Mouse (Mus musculus) spleen, embryonic (tissue): Measurements from ENCODE around the gene Synj2.
"Not testable (repeated sequence)": the region's sequence is repeated elsewhere in the genome, so short reads cannot be mapped to it uniquely, and the experiment has no call there.

Source experiments
- CTCF ChIA-PET: fragments of 350-600 bp; sonication (Branson Sonifier 250); formaldehyde crosslinking; loops from one replicate; lab custom pipeline; 2022; lab: Charles Lee

The Synj2 gene

GRCm38 (mm10) chr17:6021374-6021789 is 80.3 kb downstream of the Synj2 start:
- CTCF ChIA-PET, result not testable (repeated sequence)

DNA sequence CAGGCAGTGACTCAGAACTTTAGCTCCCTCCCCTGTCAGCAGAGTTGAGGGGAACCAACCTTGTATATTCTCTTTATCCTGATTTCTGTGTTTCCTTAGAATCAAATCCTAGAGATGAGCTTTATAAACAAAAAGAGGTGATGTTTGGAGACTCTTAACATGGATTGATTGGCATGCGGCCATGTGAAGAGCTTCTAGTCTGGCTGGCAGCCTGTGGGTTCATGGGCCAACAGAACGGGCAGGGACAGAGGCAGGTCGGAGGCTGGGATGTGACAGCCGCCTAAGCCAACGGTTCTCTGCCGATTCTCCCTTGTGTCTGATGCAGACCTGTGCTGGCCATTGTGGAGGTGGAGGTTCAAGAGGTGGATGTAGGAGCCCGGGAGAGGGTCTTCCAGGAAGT is 84.8 kb downstream of the Synj2 start:
- CTCF ChIA-PET, result no interaction called here

DNA sequence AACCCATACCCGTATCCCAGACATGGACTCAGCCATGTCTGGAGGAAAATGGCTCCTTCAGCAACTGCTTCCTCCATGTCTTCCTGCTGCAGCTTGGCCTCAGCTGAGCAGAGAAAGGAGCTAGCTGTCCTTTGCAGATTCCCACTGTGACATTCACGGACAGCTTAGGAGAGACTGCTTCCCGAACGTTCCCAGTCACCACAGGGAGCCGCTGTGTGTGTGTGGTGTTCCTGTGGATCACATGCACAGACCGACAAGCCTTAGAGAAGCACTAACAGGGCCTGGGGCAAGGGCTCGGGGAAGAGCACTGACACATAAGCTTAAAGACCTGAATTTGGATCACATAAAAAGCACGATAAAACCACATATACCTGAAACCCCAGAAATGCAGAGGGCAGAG is 94.6 kb downstream of the Synj2 start:
- CTCF ChIA-PET, result interaction anchor here (0.6 kb wide), 1 partner anchor 1182 kb away, joined by 3 read pairs; no protein-coding TSS in a partner anchor

GRCm38 (mm10) chr17:6036458-6036857 is 95.4 kb downstream of the Synj2 start:
- CTCF ChIA-PET, result no interaction called here

- CTCF ChIA-PET, result no interaction called here
These were observed 95.8 kb downstream of the Synj2 start for GRCm38 (mm10) chr17:6036872-6037271.

- CTCF ChIA-PET, result no interaction called here
These were observed 96.4 kb downstream of the Synj2 start for GRCm38 (mm10) chr17:6037507-6037906.

GRCm38 (mm10) chr17:6052801-6053200 is 111.7 kb downstream of the Synj2 start:
- CTCF ChIA-PET, result no interaction called here

DNA sequence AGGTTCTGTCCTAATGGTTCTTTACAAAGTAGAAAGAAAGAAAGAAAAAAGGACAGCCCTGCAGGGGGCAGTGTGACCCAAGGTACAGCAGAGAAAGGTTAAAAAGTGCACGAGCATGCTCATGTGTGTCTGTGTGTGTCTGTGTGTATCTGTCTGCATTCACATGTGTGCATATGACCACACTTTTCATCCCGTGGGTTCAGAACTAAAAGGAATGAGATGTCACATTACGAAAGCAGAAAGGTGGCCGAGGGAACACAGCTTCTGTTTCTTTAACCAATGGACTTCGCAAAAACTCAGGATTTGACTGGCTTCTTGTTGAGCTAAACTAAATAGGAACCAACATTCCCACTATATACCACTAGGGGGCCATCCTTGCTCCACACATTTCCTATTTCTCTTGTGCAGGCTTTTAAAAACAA is 113.9 kb downstream of the Synj2 start:
- CTCF ChIA-PET, result no interaction called here

DNA sequence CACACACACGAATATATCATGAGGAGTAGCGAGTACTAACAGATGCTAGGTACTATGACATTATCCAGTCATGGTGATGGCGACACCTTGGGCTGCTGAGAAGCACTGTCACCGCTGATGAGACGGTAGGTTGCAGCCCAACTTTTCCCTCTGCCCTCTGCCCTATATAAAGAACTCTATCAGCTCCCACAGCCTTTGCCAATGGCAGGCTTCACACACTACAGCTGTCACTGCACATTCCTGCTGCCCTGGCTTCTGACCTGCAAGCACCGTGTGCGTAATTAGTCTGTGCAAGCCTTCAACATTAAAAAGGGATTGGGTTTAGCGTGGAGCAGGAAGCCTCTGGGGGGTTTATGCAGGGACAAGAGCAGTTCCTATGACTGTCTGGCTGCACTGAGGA is 121.7 kb downstream of the Synj2 start:
- CTCF ChIA-PET, result no interaction called here

GRCm38 (mm10) chr17:6063532-6063931 is 122.5 kb downstream of the Synj2 start:
- CTCF ChIA-PET, result interaction anchor here (0.7 kb wide), 1 partner anchor 19 kb away, joined by 3 read pairs; no protein-coding TSS in a partner anchor

DNA sequence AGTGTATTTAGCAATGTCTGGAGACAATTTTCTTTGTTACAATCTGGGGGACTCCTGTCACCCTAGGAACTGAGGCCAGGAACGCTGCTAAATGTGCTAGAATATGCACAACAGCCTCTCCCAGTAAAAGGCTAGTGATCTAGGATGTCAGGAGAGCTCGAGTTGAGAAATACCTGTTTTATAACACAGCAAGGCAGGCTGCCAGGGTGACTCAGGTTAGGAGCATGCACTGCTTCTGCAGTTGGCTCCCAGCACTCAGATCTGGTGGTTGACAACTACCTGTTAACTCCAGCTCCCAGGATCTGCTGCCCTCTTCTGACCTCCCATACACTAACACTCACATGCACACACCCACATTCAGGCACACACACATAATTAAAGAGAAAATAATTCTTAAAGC is 124.9 kb downstream of the Synj2 start:
- CTCF ChIA-PET, result no interaction called here

DNA sequence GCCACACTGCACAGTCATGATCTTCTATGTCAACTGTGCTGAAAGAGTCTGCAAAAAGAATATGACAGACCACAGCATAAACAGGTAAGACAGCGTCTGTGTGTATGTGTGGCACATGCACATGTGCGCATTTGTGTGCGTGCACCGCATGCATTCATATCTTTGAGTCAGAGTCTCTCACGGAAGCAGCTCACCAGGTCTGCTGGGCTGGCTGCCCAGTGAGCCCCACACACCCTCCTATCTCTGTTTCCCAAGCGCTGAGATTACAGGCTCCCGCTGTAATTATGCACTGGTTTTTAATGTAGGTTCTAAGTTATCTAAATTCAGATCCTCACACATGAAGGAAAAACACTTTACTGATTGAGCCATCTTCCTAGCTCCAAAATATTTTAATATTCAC is 126.5 kb downstream of the Synj2 start:
- CTCF ChIA-PET, result no interaction called here

DNA sequence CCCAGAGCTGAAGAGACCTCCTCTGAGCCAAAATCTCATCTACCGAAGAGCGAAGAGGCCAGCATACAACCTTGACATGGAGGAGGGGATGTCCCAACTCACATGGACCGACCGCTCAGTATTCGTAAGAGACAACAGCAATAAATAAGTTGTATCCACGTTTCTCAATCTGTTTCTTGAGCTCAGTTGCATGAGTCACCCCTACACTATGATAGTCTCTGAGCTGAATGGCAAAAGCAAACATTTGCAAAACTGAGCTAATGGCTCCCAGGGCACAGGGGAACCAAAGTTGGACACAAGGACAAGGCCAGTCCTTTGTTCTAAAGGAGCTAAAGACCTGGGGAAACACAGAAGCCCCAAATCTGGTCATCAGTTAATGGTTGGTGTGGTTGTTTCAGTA is 128.8 kb downstream of the Synj2 start:
- CTCF ChIA-PET, result no interaction called here

DNA sequence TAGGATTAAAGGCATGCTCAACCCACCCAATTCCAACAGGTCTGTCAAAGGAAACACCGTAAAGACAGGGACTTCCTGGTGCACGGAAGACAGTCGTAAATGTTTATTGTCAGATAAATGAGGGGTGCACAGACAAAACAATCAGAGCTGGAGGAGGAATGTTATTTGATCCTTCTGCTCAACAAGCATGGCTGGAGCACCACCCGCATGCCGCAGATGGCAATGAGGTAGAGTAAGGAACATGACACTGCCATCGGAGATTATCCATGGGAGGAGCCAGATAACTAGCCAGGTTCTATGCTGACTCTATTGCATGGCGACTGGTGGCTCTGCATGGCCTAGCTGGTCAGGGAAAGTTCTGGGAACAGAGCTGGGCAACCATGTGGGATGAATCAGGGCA is 132.3 kb downstream of the Synj2 start:
- CTCF ChIA-PET, result no interaction called here

DNA sequence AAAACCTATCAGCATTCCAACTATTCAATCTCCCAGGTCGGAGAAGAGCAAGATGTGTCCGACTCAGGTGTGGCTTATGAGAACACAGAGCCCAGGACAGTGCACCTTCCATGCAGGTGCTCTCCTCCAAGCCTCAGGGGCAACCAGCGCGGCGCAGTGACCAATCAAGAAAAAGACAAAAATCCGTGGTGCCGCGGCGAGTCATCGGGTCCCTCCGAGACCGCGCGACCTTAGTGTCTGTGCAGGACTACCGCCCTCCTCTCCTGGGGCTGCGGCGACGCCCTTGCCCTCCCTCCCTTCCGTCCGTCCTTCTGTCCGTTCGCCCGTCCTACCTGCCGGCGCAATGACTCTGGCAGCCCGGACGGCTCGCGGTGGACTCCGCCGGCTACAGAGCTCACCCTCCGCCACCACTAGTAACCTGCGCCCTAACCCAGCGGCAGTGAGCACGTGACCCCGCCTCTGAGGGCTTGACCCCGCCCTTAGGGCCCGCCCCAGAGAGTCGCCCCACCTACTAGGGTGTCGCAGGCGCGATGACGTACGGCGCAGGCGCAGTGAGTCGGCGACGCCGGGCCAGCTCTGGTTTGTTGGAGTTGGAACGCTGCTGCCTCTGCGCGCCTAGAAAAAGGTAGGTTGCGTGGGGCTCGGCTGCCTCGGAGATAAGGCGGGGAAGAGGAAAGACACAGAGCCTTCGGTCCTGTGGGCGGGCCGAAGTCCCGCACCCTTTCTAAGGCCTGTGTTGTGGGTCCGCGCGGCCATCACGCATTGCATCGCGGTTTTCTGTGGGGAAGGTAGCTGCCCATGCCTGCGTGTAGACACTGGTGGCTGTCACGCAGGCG is 138.4 kb downstream of the Synj2 start, which contains the start of the genes Serac1 and Gtf2h5:
TSS of gene Serac1 (minus strand) at position 455 of the 836 bp plus-strand sequence.
TSS of gene Gtf2h5 (plus strand) at position 500 of the 836 bp plus-strand sequence.
- CTCF ChIA-PET, result interaction anchor here (0.6 kb wide), 2 partner anchors 73 to 353 kb away, joined by 3 to 4 read pairs; no protein-coding TSS in a partner anchor

DNA sequence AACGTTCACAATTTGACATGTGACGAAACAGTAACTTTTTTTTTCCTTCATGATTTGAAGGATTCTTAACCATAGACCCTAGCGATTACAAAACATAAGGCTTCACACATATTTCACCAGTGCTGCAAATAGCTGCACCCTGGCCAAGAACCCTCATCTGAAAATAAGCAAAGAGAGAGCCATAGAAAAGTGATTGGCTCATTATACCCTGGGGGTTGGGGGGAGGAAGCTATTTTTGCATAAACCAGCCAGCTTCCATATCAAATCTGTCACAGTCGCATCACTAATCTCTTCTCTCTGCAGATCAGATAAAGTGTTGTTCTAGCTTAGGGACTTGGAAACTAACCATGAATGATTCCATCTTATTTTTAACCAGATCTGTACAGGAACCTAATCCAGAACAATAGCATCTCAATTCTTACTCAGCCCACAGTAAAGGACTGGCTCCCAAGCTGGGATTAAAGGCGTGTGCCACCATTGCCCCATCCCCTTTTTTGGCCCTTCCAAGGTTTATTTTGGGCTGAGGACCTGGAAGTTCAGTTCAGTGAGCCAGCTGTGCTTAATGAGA is 142.3 kb downstream of the Synj2 start:
- CTCF ChIA-PET, result interaction anchor here (0.7 kb wide), 1 partner anchor 12 kb away, joined by 4 read pairs; no protein-coding TSS in a partner anchor

- CTCF ChIA-PET, result interaction anchor here (0.6 kb wide), 1 partner anchor 290 kb away, joined by 6 read pairs; no protein-coding TSS in a partner anchor
These were observed 150.5 kb downstream of the Synj2 start for GRCm38 (mm10) chr17:6091604-6092003.
